Mouse (Mus musculus) gastrocnemius, postnatal 10 days (tissue): ENCODE results near the gene Reep6. TPM values are rescaled to one million over a fixed set of nuclear protein-coding genes. Genes with fewer than 3 reads are reported as not detected.

ENCODE experiments used
- DNase-seq: peaks from one replicate; pipeline ENCODE4 v3.0.0; 2021; ENCODE audit warnings: mixed read lengths
- total RNA-seq, 2 experiments: library from RNA; stranded (reverse); gene quantifications; 2 replicates each; pipeline ENCODE4 v1.2.3; 2021

The Reep6 gene
- total RNA-seq, 2 experiments from 2014 or later = 2.1 to 2.4 TPM

GRCm38 (mm10) chr10:80300672-80301181, 29.0 kb upstream of the Reep6 start:
- no peak for DNase-seq

DNA sequence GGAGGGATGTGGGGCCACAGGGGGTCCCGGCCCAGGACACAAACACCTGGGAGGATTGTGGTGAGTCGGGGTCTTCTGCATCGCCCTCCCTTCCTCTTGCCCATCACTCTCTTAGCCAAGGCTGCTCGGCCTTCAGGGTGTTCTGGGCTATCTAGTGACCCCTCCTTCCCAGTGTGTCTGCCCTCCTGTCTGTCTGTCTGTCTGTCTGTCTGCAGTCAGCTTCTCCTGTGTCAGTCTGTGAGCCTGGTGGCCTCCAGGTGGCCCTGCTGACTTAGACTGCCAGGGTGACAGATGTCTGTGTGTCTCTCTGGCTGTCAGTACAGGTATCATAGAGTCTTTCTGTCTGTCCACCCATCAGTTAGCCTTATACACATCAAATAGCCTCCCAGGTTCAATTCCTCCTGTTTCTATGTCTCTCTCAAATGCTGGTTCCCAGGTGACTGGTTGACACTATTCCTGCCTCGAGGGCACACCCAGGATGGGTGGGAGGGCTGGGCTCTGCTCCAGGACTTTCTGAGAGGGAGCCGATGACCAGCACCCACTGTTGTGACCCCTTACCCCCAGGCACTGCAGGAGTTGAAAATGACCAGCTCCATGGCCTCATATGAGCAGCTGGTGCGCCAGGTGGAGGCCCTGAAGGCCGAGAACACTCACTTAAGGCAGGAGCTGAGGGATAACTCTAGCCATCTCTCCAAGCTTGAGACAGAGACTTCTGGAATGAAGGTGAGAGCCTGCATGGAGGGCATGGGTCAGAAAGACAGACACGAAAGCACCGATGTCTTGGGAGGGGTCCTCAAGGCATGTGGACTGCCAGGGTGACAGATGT, 28.3 kb upstream of the Reep6 start:
- no peak for DNase-seq

DNA sequence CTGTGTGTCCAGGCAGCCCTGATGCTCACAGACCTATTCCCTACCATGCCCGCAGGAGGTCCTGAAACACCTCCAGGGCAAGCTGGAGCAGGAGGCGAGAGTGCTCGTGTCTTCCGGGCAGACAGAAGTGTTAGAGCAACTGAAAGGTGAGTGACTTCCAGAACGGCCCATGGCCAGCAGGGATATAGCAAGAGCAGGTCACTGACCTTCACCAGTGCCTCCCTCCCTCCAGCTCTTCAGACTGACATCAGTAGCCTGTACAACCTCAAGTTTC, 27.7 kb upstream of the Reep6 start:
- DNase-seq = no peak

DNA sequence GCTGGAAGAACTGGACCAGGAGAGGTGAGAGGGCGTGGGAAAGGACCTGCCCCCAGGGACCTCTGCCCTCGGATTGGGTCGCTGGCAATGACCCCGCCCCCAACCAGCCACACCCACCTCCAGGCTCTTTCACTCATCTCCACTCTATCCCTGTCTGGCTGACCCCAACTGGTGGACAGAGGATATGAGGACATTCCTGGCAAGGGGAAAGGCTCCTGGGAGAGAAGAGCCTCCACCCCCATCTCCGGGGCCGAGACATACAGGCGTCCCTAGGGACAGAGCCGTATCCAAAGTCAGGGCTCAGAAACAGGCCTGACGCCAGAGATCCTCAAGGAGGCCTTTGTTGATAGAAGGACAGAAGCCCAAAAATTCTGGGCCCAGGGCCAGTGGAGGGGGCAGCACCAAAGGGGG, 27.3 kb upstream of the Reep6 start:
- peak; percentile 75 for DNase-seq

GRCm38 (mm10) chr10:80304458-80304857, 25.3 kb upstream of the Reep6 start:
- DNase-seq = no peak

DNA sequence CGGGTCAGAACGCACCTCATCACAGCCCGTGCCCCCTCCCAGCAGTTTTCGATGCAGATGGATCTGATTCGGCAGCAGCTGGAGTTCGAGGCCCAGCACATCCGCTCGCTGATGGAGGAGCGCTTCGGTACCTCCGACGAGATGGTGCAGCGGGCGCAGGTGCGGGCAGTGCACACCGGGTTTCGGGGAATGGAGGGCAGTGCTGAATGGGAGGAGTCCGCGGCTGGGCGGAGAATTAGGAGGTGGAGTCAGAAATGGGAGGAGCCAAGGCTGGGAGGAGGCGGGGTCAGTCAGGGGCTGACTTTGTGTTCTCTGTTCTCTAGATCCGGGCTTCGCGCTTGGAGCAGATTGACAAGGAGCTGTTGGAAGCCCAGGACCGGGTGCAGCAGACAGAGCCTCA, 24.9 kb upstream of the Reep6 start:
- DNase-seq = no peak

GRCm38 (mm10) chr10:80311560-80311959, 18.2 kb upstream of the Reep6 start:
- DNase-seq = no peak

- DNase-seq = no peak
Observed at GRCm38 (mm10) chr10:80312586-80313504, 16.9 kb upstream of the Reep6 start.

GRCm38 (mm10) chr10:80313627-80314201, 16.0 kb upstream of the Reep6 start:
- DNase-seq = no peak

DNA sequence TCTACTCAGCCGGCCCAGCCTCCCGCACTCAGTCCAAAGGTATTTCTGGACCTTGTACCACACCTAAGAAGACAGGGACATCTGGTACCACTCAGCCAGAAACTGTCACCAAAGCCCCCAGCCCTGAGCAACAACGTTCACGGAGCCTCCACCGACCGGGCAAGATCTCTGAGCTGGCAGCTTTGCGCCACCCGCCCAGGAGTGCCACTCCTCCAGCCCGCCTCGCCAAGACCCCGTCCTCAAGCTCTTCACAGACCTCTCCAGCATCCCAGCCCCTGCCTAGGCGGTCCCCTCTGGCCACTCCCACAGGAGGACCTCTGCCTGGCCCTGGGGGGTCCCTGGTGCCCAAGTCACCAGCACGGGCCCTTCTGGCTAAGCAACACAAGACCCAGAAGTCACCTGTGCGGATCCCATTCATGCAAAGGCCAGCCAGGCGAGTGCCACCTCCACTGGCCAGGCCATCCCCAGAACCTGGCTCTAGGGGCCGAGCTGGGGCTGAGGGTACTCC, 15.2 kb upstream of the Reep6 start:
- no peak for DNase-seq

DNA sequence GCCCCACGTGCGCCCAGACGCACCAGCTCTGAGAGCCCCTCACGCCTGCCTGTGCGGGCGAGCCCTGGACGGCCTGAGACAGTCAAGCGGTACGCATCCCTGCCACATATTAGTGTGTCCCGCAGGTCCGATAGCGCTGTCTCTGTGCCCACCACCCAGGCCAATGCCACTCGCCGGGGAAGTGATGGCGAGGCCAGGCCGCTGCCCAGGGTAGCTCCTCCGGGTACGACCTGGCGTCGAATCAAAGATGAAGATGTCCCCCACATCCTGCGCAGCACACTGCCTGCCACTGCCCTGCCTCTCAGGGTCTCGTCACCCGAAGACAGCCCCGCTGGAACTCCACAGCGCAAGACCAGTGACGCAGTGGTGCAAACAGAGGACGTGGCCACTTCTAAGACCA, 14.4 kb upstream of the Reep6 start:
- no peak for DNase-seq

- DNase-seq = no peak
Observed at GRCm38 (mm10) chr10:80316359-80316781, 13.4 kb upstream of the Reep6 start.

- DNase-seq = no peak
Observed at GRCm38 (mm10) chr10:80317011-80317410, 12.7 kb upstream of the Reep6 start.

DNA sequence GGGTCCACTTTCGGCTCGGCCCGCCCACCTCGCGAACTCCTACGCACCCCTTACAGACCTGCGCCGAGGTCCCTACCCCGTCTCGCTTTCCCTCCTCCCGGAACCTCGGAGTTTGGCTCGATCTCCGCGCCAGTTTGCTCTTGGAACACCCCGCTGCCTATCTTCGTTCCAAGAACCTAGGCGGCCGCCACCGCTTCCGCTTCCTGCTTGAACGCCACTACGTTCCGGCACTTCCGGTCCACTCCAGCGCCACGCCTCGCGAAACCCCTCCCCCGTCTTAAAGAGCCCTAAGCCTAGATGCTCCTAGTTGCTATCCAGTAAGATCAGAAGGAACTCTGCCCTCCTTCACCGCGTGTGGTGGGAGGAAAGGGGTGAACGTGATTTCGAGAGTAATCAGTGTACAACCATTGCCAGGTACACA, 9.4 kb upstream of the Reep6 start, which contains the start of gene 2310011J03Rik:
TSS of gene 2310011J03Rik (minus strand) at position 198 of the 421 bp plus-strand sequence.
- peak; percentile 90 for DNase-seq

- no peak for DNase-seq
Observed at GRCm38 (mm10) chr10:80321014-80321669, 8.6 kb upstream of the Reep6 start.

DNA sequence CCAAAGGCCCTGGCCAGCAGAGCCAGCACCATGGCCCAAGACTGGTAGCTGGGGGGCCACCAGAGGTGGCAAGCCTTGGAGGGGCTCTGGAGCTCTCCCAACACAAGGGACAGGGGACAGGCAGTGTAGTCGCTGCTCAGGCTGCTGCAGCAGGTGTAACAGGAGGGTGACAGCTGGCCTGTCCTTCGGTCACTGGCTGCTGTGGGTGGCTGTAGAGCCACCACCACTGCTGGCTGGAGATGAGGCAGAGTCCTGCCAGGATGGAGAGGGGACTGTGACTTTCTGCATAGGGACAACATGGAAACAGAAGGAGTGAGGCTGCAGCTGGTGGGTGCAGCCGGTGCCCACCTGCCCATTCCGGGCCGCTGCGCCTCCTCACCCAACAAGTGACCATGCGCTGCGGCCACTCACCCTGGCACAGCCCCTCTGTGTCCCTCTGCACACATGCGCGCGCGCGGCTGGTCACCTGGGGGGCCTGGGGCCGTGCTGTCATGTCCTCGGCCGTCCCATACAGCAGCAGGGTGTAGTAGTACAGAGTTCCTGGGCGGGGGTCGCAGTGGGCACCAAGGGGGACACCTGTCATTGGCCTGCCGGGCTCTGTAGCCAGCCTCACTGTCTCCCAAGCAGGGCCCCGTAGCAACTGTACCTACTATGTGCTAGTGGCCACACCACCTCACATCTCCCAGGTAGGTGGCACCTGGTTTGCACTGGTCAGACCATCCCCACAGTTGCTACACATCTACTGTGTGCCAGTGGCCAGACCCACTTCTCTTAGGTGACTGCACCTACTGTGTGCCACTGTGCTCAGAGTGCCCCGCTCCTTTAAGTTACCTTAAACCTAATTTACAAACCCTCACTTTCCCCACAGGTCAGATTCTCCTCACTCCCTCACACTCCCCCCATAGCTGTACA, 7.8 kb upstream of the Reep6 start:
- no peak for DNase-seq

DNA sequence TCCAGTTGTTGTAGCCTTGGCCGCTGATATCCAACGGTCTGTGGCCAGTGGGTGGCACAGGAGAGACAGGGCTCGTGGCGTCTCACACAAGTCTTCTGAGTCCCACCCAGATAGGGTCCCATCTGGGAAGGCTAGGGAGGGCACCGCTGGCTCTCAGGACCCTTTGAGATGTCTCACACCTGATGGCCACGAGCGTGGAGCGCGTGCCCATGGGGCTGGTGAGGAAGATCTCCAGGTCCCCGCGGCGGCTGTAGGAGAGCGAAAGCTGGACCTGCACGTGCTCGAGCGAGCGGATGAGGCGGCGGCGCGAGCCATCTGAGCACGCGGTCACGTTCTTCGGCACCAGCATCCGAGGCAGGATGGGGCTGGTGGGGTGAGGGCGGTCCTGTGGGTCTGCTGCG, 6.9 kb upstream of the Reep6 start:
- no peak for DNase-seq

DNA sequence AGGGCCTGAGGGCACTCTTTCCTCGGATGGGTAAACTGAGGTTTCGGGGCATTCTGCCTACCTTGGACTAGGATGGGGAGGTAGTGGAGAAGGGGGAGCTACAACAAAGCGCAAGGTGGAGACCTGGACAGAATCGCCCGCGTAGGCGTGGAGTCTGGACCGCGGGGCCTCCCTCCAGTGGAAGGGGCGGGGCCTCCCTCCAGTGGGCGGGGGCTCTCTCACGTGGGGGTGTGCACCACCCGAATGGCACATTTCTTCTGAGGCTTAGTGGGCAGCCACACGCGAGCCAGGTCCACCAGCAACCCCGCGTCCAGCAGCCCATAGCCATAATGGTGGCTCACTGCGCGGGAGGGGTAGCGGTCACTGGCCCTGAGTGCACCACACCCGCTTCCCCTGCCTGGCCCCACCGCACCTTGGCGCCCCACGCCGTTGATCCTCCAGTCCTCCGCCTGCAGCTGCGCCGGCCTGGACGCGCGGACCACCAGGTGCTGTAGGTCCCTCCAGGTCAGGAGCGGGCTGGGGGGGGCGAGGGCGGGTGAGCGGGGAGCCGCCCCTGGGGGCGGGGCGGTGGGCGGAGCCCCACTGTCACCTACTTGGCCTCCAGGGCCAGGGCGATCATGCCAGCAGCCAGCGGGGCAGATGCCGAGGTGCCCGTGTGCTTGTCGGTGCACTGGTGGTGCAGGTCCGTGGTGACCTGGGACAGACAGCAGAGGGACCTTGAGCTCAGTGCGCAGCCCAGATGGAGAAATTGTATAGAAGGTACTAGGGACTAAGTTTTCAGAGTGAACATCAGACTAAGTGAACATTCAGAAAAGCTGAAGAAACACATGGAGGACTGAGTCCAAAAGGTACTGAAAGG, 6.3 kb upstream of the Reep6 start:
- peak; percentile 73 for DNase-seq

GRCm38 (mm10) chr10:80324120-80325037, 5.4 kb upstream of the Reep6 start:
- no peak for DNase-seq
